Mouse (Mus musculus): ENCODE results near the gene Syt5. TPM values are rescaled to one million over a fixed set of nuclear protein-coding genes. Genes with fewer than 3 reads are reported as not detected.

Gene Syt5
- polyA plus RNA-seq, 1 experiment from 2014 or later: 10.4 TPM

DNA sequence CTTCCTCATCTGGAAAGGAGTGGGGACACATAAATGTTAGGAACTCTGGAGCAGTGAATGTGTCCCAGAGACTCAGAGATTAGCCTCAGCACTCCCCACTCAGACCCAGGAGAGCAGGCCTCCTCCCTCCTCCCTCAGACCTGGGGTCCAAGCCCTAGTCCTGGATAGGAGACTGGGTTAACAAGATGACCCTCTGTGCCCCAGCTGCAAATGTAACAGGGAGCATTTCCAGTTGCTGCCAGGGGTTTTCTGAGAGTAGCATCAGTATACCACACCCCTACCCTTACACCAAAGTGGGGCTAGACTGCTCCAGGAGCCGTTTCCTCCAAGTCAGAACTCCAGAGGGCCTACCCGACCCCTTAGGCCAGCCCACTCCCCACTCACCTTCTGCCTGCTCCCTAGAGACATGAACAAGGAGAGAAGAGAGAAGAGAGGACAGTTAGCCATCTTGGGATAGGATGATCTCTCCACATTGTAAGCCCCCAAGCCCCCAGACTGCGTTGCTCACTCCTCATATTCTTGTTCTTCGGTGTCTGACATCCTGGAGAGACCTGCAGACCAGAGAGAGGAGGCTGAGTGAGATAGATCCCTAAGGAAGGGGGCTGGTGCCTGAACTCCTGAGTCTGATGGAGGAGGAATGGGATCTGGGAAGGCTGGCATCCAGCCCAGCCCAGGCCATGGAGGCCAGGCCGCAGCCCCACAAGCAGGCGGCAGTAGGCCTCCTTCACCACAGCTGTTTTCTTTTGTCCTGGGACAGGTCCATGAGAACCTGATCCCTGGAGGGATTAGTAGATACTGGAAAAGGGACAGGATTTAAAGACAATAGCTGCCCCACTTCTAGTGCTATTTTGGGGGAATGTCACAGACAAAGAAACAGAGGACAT lies 33.3 kb downstream of the Syt5 start:
- H3K4me2 ChIP-seq: no peak overlapping the region
- no peak overlapping the region for H3K27ac ChIP-seq (ENCODE audit: low read depth, low read length)
- no peak for DNase-seq (ENCODE audit: low spot score, missing footprints)
- H3K9me3 ChIP-seq (ENCODE audit: control insufficient read depth, low read length): no peaks in the 10 kb centered on the region
- H3K36me3 ChIP-seq (ENCODE audit: control insufficient read depth, insufficient read depth, low read length): no peaks in the 10 kb centered on the region
- 54% methylated on average over 6 of the region's 6 CpGs for WGBS
- no peak overlapping the region for H3K4me3 ChIP-seq (ENCODE audit: low read depth, low read length)
- no peaks in the 10 kb centered on the region for H3K27me3 ChIP-seq (ENCODE audit: control insufficient read depth, insufficient read depth, low read length)
- H3K4me1 ChIP-seq (ENCODE audit: control insufficient read depth, insufficient read depth, low read length): peaks cover 14% of the 10 kb centered on the region
- H3K9ac ChIP-seq (ENCODE audit: low read length): no peak overlapping the region
- no peak for ATAC-seq (ENCODE audit: low FRiP score)

DNA sequence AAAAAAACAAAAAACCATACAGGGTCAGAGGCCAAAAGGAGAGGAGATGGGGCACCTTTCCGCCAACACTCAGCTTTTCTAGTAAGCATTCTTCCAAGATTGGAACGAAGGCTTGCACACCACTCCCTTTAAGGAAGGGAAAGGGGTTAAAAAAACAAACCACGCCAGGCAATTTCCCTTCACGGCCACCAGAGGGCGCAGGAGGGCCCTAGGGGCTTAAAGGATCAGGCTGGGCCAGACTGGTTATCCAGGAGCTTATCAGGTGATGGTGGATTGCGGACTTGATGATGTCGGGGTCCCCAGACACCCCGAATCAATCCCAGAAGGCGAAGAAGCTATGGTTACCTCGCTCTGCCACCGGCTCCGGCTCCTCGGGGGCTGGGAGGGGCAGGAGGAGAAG lies 34.1 kb downstream of the Syt5 start:
- WGBS: 29% methylated on average over 13 of the region's 13 CpGs
- H3K4me2 ChIP-seq: no peak overlapping the region
- H3K27me3 ChIP-seq (ENCODE audit: control insufficient read depth, insufficient read depth, low read length): no peaks in the 10 kb centered on the region
- H3K4me3 ChIP-seq (ENCODE audit: low read depth, low read length): no peak overlapping the region
- ATAC-seq (ENCODE audit: low FRiP score) (no peak), DNase-seq (ENCODE audit: low spot score, missing footprints) (peak; percentile 94)
- H3K9ac ChIP-seq (ENCODE audit: low read length): no peak overlapping the region
- H3K9me3 ChIP-seq (ENCODE audit: control insufficient read depth, low read length): no peaks in the 10 kb centered on the region
- peaks cover 14% of the 10 kb centered on the region for H3K4me1 ChIP-seq (ENCODE audit: control insufficient read depth, insufficient read depth, low read length)
- no peak overlapping the region for H3K27ac ChIP-seq (ENCODE audit: low read depth, low read length)
- no peaks in the 10 kb centered on the region for H3K36me3 ChIP-seq (ENCODE audit: control insufficient read depth, insufficient read depth, low read length)

DNA sequence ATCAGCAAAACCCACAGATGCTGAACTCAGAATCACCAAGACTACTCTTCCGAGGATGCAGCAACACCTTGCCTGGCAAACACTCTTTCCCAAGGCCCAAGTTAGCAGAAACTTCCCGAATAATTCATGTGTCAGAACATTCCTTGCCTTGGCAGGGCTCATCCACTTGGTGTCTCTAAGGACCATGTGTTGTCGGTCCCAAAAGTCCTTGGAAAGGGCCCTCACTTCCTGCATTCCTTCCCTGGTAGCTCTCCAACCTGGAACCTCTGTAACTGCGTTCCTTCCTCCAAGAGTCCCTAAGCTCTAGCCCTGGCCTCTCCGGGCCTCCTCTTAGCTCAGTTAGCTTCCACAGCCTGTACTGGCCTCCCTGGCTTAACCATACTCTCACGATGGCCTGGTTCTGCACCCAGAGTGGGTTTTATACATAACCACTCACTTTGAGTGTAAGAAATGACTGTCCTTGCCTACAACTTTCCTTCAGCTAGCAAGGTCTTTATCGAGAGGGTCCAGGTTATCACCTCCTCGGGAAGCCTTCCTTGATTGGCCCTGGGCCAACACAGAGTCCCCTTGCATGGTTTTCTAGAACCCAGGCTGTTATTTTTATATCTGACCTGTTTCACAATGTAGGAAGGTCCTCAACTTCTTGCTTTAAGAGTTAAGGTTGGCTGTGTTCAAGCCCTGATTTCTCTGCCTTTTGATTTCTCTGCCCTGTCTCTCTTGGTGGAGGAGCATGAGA lies 35.7 kb downstream of the Syt5 start:
- H3K9ac ChIP-seq (ENCODE audit: low read length): no peak overlapping the region
- ATAC-seq (ENCODE audit: low FRiP score) (no peak), DNase-seq (ENCODE audit: low spot score, missing footprints) (no peak)
- no peaks in the 10 kb centered on the region for H3K36me3 ChIP-seq (ENCODE audit: control insufficient read depth, insufficient read depth, low read length)
- H3K4me3 ChIP-seq (ENCODE audit: low read depth, low read length): no peak overlapping the region
- H3K9me3 ChIP-seq (ENCODE audit: control insufficient read depth, low read length): no peaks in the 10 kb centered on the region
- H3K4me1 ChIP-seq (ENCODE audit: control insufficient read depth, insufficient read depth, low read length): peaks cover 14% of the 10 kb centered on the region
- 82% methylated on average over 8 of the region's 8 CpGs for WGBS
- H3K27ac ChIP-seq (ENCODE audit: low read depth, low read length): no peak overlapping the region
- no peak overlapping the region for H3K4me2 ChIP-seq
- H3K27me3 ChIP-seq (ENCODE audit: control insufficient read depth, insufficient read depth, low read length): no peaks in the 10 kb centered on the region

DNA sequence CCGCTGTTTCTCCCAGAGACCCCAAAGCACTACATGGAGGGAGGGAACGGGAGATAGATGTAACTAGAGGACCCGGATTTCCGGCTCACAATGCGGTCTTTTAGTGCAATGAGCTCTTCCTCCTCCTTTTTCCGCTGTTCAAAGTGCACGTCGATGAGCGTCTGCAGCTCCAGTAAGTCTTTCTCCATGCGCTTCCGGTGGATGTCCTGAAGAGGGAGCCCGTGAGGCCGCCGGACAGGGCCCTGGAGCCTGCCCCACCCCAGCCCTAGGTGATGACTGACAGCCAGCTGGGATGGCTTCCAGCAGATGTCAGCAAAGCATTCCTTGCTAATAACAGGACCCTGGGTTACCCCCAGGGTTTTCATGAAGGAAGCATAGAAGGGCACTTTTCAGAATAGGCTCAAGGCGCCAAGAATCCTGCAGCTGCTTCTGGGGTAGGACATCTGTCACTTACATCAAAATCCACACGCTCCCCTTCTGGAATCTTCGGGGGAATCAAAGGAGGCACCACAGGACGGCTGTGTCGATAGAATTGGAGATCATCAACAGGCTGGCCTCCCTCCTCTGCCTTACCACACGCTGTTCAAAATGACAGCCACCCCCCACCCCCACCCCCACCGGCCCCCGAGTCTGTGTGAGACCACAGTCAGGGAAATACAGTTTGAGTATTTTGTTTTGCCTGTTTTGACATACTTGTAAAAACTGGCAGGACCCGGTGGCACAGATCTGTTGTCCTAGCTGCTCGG lies 37.3 kb downstream of the Syt5 start:
- 20% methylated on average over 24 of the region's 24 CpGs for WGBS
- Histone ChIP-seq H3K4me3 (ENCODE audit: low read depth, low read length) (no peak overlapping the region), H3K27ac (ENCODE audit: low read depth, low read length) (no peak overlapping the region), H3K27me3 (ENCODE audit: control insufficient read depth, insufficient read depth, low read length) (no peaks in the 10 kb centered on the region), H3K4me2 (no peak overlapping the region), H3K9ac (ENCODE audit: low read length) (no peak overlapping the region), H3K36me3 (ENCODE audit: control insufficient read depth, insufficient read depth, low read length) (no peaks in the 10 kb centered on the region), H3K4me1 (ENCODE audit: control insufficient read depth, insufficient read depth, low read length) (peaks cover 4% of the 10 kb centered on the region), H3K9me3 (ENCODE audit: control insufficient read depth, low read length) (no peaks in the 10 kb centered on the region)
- DNase-seq (ENCODE audit: low spot score, missing footprints): peak; percentile 95
- ATAC-seq (ENCODE audit: low FRiP score): peak; percentile 80

DNA sequence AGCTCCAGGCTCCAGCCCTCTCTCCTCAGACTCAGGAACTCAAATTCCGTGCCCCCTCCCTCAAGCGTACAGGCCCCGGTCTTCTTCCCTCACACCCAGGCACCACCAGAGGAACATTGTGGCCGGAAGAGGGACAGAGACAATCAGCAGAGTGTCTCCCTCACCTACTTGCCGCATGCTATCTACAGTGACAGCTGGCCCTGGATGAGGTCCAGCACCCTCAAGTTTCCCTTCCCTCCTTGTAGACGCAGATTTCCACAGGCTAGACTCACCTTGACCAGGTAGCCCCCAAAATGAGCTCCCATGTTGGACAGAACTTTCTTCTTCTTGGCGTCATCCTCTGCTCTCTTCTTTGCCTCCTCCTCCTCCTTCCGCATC lies 38.6 kb downstream of the Syt5 start:
- no peaks in the 10 kb centered on the region for H3K27me3 ChIP-seq (ENCODE audit: control insufficient read depth, insufficient read depth, low read length)
- H3K9ac ChIP-seq (ENCODE audit: low read length): no peak overlapping the region
- ATAC-seq (ENCODE audit: low FRiP score): no peak
- no peaks in the 10 kb centered on the region for H3K36me3 ChIP-seq (ENCODE audit: control insufficient read depth, insufficient read depth, low read length)
- WGBS: 89% methylated on average over 8 of the region's 8 CpGs
- H3K4me1 ChIP-seq (ENCODE audit: control insufficient read depth, insufficient read depth, low read length): no peaks in the 10 kb centered on the region
- no peak overlapping the region for H3K4me2 ChIP-seq
- H3K27ac ChIP-seq (ENCODE audit: low read depth, low read length): no peak overlapping the region
- H3K9me3 ChIP-seq (ENCODE audit: control insufficient read depth, low read length): no peaks in the 10 kb centered on the region
- no peak overlapping the region for H3K4me3 ChIP-seq (ENCODE audit: low read depth, low read length)
- DNase-seq (ENCODE audit: low spot score, missing footprints): no peak

DNA sequence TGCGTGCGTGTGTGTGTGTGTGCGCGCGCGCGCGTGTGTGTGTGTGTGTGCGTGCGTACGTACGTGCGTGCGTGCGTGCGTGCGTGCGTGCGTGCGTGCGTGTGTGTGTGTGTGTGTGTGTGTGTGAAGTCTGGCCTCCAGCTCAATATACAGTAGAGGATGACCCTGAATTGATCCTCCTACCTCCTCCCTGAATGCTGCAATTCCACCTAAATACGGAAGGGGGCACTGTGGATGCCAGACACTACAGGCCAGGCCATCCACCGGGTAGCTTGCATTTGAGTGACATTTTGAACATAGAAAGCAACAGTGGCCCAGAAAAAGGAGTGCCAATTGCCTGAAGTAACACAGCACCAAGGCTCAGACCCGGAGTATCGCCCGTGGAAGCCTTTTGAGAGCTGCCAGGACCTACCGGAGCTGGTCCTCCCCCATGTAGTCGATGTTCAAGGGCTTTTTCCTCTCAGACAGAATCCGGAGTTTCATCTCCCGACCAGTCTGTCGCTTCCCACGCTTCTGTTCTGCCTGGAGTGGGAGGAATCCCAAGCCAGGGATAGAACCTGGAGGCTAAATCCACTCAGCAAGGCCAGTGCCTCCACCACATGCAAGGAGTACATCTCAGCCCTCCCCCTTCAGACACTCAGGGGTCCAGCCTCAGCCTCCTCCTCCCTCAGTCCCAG lies 39.1 kb downstream of the Syt5 start:
- ATAC-seq (ENCODE audit: low FRiP score) (no peak), DNase-seq (ENCODE audit: low spot score, missing footprints) (no peak)
- Histone ChIP-seq H3K36me3 (ENCODE audit: control insufficient read depth, insufficient read depth, low read length) (no peaks in the 10 kb centered on the region), H3K27me3 (ENCODE audit: control insufficient read depth, insufficient read depth, low read length) (no peaks in the 10 kb centered on the region), H3K4me3 (ENCODE audit: low read depth, low read length) (no peak overlapping the region), H3K27ac (ENCODE audit: low read depth, low read length) (no peak overlapping the region), H3K4me2 (no peak overlapping the region), H3K9me3 (ENCODE audit: control insufficient read depth, low read length) (no peaks in the 10 kb centered on the region), H3K4me1 (ENCODE audit: control insufficient read depth, insufficient read depth, low read length) (no peaks in the 10 kb centered on the region), H3K9ac (ENCODE audit: low read length) (no peak overlapping the region)
- WGBS: 79% methylated on average over 24 of the region's 32 CpGs

DNA sequence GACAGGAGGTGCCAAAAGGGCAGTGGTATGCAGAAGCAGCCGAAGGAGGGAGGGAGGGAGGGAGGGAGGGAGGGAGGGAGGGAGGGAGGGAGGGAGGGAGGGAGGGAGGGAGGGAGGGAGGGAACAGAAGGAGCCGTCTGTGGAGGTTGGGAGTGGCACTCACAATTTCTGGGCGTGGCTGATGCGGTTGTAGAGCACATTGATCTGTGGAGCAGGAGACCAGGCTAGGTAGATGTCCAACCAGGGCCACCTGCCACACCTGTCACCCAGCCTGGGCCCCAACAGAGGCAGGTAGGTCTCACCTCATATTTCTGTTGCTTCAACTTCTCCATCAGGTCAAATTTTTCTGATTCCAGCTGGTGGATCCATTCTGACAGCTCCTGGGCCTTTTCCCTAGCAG lies 40.1 kb downstream of the Syt5 start:
- 50% methylated on average over 3 of the region's 4 CpGs for WGBS
- Histone ChIP-seq H3K36me3 (ENCODE audit: control insufficient read depth, insufficient read depth, low read length) (no peaks in the 10 kb centered on the region), H3K4me3 (ENCODE audit: low read depth, low read length) (no peak overlapping the region), H3K4me2 (no peak overlapping the region), H3K9ac (ENCODE audit: low read length) (no peak overlapping the region), H3K9me3 (ENCODE audit: control insufficient read depth, low read length) (no peaks in the 10 kb centered on the region), H3K4me1 (ENCODE audit: control insufficient read depth, insufficient read depth, low read length) (no peaks in the 10 kb centered on the region), H3K27ac (ENCODE audit: low read depth, low read length) (no peak overlapping the region), H3K27me3 (ENCODE audit: control insufficient read depth, insufficient read depth, low read length) (no peaks in the 10 kb centered on the region)
- ATAC-seq (ENCODE audit: low FRiP score) (no peak), DNase-seq (ENCODE audit: low spot score, missing footprints) (no peak)

DNA sequence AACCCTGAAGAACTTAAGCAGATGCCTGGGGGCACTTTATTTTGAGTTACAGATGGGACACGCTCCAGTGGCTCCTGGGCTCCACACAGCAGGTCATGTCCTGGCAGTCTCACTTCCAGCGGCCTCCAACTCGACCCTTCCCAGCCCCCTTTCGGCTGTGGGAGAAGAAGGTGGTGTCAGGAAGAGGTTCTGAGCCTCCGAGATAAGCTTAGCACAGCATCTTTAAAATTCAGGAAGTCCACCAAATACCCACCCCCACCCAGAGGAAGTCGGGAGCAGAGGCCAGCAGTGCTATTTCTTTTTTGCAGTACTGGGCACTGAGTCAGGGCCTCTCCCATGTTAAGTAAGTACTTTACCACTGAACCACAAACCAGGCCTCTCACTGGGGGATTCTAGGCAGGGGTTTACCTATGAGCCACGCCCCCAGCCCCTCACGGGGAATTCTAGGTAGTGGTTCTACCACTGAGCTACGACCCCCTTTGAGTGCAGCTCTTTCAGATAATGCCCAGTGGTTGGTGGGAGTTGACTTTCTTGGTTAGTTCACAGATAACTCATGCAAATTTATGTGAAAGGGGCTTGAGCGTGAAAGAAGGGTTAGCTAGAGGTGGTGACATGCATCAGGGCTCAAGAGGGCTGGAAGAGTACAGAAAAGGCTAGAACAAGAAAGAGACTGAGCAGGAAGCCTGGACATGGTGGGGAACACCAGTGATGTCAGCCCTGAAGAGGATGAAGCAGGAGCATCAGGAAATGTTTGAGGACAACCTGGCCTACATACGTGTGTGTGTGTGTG lies 42.5 kb downstream of the Syt5 start:
- Histone ChIP-seq H3K4me2 (no peak overlapping the region), H3K9me3 (ENCODE audit: control insufficient read depth, low read length) (no peaks in the 10 kb centered on the region), H3K36me3 (ENCODE audit: control insufficient read depth, insufficient read depth, low read length) (no peaks in the 10 kb centered on the region), H3K9ac (ENCODE audit: low read length) (no peak overlapping the region), H3K27ac (ENCODE audit: low read depth, low read length) (no peak overlapping the region), H3K27me3 (ENCODE audit: control insufficient read depth, insufficient read depth, low read length) (no peaks in the 10 kb centered on the region), H3K4me3 (ENCODE audit: low read depth, low read length) (no peak overlapping the region), H3K4me1 (ENCODE audit: control insufficient read depth, insufficient read depth, low read length) (peaks cover 10% of the 10 kb centered on the region)
- ATAC-seq (ENCODE audit: low FRiP score) (no peak), DNase-seq (ENCODE audit: low spot score, missing footprints) (no peak)
- 65% methylated on average over 11 of the region's 11 CpGs for WGBS
